Mouse (Mus musculus) spleen, adult 2 months (tissue): Measurements from ENCODE around the gene Ssh3. TPM values are rescaled to one million over a fixed set of nuclear protein-coding genes. Genes with fewer than 3 reads are reported as not detected.

ENCODE experiments used
- DNase-seq, 2 experiments: peaks; one replicate each; pipeline versions ENCODE4 v3.0.0 to v3.0.0-alpha.2; 2012 to 2021; ENCODE audit warnings: low spot score in 2 of 2, low read depth in 1 of 2
- H3K27ac ChIP-seq: fragments of 200-500 bp; 2 replicates; pipeline ENCODE4 v1.5.1; 2012; ENCODE audit warnings: low read length, inconsistent platforms; ENCODE audit not compliant: insufficient read depth
- H3K27me3 ChIP-seq: fragments of 200-500 bp; 2 replicates; pipeline ENCODE4 v1.6.1; 2012; ENCODE audit warnings: mild to moderate bottlenecking, moderate library complexity, low read length, inconsistent platforms; ENCODE audit not compliant: control insufficient read depth, insufficient read depth
- H3K36me3 ChIP-seq: fragments of 200-500 bp; 2 replicates; pipeline ENCODE4 v1.6.1; 2012; ENCODE audit warnings: mild to moderate bottlenecking, low read length, inconsistent platforms; ENCODE audit not compliant: control insufficient read depth, insufficient read depth
- H3K4me1 ChIP-seq: fragments of 200-500 bp; 2 replicates; pipeline ENCODE4 v1.6.1; 2011; ENCODE audit warnings: inconsistent platforms; ENCODE audit not compliant: control insufficient read depth, insufficient read depth, insufficient read length
- H3K4me3 ChIP-seq: fragments of 200-500 bp; 2 replicates; pipeline ENCODE4 v1.5.1; 2011; ENCODE audit warnings: mild to moderate bottlenecking, inconsistent platforms; ENCODE audit not compliant: insufficient read depth, insufficient read length; ENCODE audit errors: extremely low read depth
- CTCF ChIP-seq: fragments of 200-500 bp; IDR thresholded peaks from 2 replicates; pipeline ENCODE4 v1.5.1; 2011; ENCODE audit warnings: mild to moderate bottlenecking, inconsistent platforms; ENCODE audit not compliant: insufficient read depth, insufficient read length, insufficient replicate concordance; ENCODE audit errors: extremely low read depth
- POLR2A ChIP-seq: fragments of 200-500 bp; IDR thresholded peaks from 2 replicates; pipeline ENCODE4 v1.6.1; 2011; ENCODE audit warnings: low read depth, low read length, inconsistent platforms
- WGBS: fragments of 180-500 bp; shearing (Covaris S2); methylation state at CpG from one replicate; pipeline ENCODE4 v1.1.7; 2018; 5-methylcytosine and 5-hydroxymethylcytosine counted together
- polyA plus RNA-seq: library from polyadenylated mRNA; depleted of rRNA; stranded (reverse); fragments of >200 nt; gene quantifications from 2 replicates; pipeline ENCODE4 v1.2.3, GENCODE M21; 2012

Ssh3 gene
- polyA plus RNA-seq, 1 experiment: 43.3 TPM

GRCm38 (mm10) chr19:4234548-4234947 lies 34.4 kb downstream of the Ssh3 start:
- DNase-seq: no peak
- Histone ChIP-seq H3K36me3 (no peaks in the 10 kb centered on the region), H3K27ac (no peak overlapping the region), H3K4me1 (peaks cover 26% of the 10 kb centered on the region), H3K4me3 (no peak overlapping the region), H3K27me3 (no peaks in the 10 kb centered on the region)
- TF ChIP-seq CTCF (no peak), POLR2A (no peak)
- 90% methylated on average over 4 of the region's 4 CpGs for WGBS

DNA sequence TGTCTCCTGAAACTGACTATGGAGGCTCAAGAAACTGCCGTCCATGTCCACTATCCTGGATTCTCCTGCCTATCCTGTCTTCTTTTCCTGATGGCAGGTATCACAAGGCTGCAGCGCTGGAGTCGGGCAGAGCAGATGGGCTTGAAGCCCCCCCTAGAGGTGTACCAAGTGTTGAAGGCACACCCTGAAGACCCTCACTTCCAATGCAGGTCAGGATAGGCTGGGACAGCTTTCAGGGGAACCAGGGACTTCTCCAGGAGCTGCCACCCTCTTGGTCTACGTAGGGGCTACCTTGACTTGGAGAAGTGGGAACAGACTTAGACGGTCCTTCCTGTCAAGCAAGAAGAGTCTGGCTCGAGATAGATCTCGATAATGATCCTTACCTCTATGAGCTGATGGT lies 36.3 kb downstream of the Ssh3 start:
- TF ChIP-seq POLR2A: no peak
- no peak for TF ChIP-seq CTCF
- WGBS: 78% methylated on average over 7 of the region's 7 CpGs

DNA sequence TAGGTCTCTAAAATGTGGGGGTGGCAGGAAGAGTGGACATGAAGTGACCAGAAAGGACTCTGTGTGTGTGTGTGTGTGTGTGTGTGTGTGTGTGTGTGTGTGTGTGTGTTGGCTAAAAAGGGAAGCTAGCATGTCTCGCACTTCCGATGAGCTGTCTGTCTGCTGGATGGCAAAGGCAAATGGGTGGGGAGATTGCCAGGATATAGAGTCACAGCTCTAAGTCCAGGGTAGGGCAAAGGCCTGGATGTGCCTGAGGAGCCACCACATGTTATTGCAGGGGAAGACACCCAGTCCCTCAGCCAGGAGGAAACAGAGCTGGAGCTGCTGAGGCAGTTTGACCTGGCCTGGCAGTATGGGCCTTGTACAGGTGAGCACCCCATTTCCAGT lies 36.8 kb downstream of the Ssh3 start:
- H3K4me3 ChIP-seq: peak overlapping the region; percentile 73
- H3K27ac ChIP-seq: peak overlapping the region; percentile 99
- no peaks in the 10 kb centered on the region for H3K36me3 ChIP-seq
- TF ChIP-seq POLR2A (no peak), CTCF (no peak)
- peaks cover 45% of the 10 kb centered on the region for H3K4me1 ChIP-seq
- peak; percentile 45 to 63 for DNase-seq
- 4% methylated on average over 2 of the region's 2 CpGs for WGBS
- no peaks in the 10 kb centered on the region for H3K27me3 ChIP-seq

More for the DNA sequence above, 36.3 kb downstream of the Ssh3 start:
- Histone ChIP-seq H3K36me3 (no peaks in the 10 kb centered on the region), H3K27me3 (no peaks in the 10 kb centered on the region), H3K4me3 (peak overlapping the region; percentile 73), H3K4me1 (peaks cover 40% of the 10 kb centered on the region), H3K27ac (peak overlapping the region; percentile 99)
- DNase-seq: no peak

GRCm38 (mm10) chr19:4231253-4232185 lies 37.5 kb downstream of the Ssh3 start, which contains the start of gene Pold4:
Gene Pold4, plus strand, starts transcription at chr19:4231899.
- peak within 1 kb of the TSS; percentile 99 for H3K27ac ChIP-seq
- peak within 1 kb of the TSS; percentile 73 for H3K4me3 ChIP-seq
- peak; percentile 95 to 98 for DNase-seq
- H3K4me1 ChIP-seq: peaks cover 50% of the 10 kb centered on the region
- TF ChIP-seq CTCF (no peak), POLR2A (peak; percentile 83)
- 5% methylated on average over 26 of the region's 26 CpGs for WGBS
- H3K27me3 ChIP-seq: no peaks in the 10 kb centered on the region
- no peaks in the 10 kb centered on the region for H3K36me3 ChIP-seq

DNA sequence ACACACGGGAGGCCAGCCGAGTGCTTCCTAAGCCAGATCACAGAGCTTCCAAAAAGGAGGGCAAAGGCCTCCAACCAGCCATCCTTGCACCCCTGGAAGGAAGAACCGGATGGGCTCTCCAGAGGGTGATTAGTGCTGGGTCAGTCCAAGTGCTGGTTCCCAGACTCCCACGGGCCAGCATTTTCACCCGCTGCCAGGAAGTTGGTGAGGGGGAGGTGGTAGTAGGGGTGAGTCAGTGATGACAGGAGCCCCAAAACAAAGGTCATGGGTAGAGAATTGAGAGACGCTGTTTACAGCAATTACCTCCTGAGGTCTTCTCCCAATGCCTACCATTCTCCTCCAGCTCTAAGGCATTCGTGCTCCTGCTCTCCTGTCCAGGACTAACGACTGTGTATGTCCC lies 38.6 kb downstream of the Ssh3 start:
- H3K36me3 ChIP-seq: no peaks in the 10 kb centered on the region
- TF ChIP-seq CTCF (no peak), POLR2A (no peak)
- peak overlapping the region; percentile 21; the same call in 1 of the 2 replicates for H3K4me3 ChIP-seq
- peaks cover 50% of the 10 kb centered on the region for H3K4me1 ChIP-seq
- H3K27ac ChIP-seq: peak overlapping the region; percentile 86
- 46% methylated on average over 8 of the region's 8 CpGs for WGBS
- DNase-seq: no peak
- no peaks in the 10 kb centered on the region for H3K27me3 ChIP-seq

DNA sequence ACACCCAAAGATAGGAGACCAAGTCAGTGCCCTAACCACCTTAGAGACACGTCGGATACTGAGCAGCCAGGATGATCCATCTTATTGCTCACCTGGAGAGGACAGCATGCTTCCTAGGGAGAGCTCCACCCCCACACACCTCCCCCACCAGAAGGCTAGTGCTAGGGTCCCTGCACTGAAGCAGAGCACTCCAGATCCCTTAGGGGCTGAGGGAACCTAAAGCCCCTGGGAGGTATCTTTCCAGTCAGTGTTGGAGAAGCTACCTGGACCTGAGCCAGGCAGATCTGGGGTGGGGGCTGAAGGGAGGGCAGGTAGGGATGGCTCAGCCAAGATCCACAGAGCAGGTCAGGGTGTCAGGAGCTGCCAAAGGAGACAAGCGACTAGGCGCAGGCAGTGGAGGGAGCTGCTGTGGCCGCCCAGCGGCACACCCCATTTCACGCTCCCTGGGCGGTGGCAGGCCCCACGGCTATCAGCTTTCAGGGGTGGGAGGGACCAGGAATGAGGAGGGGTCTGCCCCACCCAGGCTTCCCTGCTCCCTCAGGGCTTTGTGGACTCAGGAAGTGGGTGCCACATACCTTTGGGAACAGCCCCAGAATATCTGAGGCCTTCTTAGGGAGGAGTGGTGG lies 39.4 kb downstream of the Ssh3 start:
- Histone ChIP-seq H3K4me1 (peaks cover 50% of the 10 kb centered on the region), H3K36me3 (no peaks in the 10 kb centered on the region), H3K4me3 (no peak overlapping the region), H3K27ac (peak overlapping the region; percentile 86), H3K27me3 (no peaks in the 10 kb centered on the region)
- DNase-seq: no peak
- TF ChIP-seq POLR2A (no peak), CTCF (no peak)
- 60% methylated on average over 9 of the region's 9 CpGs for WGBS
